Comparison of ENCODE assay signal across 7 mouse cellular contexts in genomic region chr14:31494975-31495455, GRCm38 (mm10). TPM values are rescaled to one million over a fixed set of nuclear protein-coding genes. Genes with fewer than 3 reads are reported as not detected.
DNase-seq lines count a peak whose midpoint lies in the region; ATAC-seq lines count a peak whose summit lies in the region.

Mettl6 (minus strand) TSS chr14:31495040.

- H3K36me3 ChIP-seq in intestine, embryonic 15.5 days: peaks cover 7% of the 10 kb centered on the region; the same call in 1 of the 2 replicates
- peaks cover 53% of the 10 kb centered on the region for H3K36me3 ChIP-seq in midbrain, embryonic 10.5 days

- no peaks in the 10 kb centered on the region for H3K27me3 ChIP-seq in intestine, embryonic 15.5 days (replicated peaks)
- no peaks in the 10 kb centered on the region for H3K27me3 ChIP-seq in midbrain, embryonic 10.5 days (ENCODE audit: low read depth, poor library complexity, severe bottlenecking)

- H3K4me1 ChIP-seq in intestine, embryonic 15.5 days (replicated peaks): peaks cover 21% of the 10 kb centered on the region
- peaks cover 31% of the 10 kb centered on the region for H3K4me1 ChIP-seq in midbrain, embryonic 10.5 days

- H3K27ac ChIP-seq in intestine, embryonic 15.5 days: peak within 1 kb of the TSS; percentile 94
- H3K27ac ChIP-seq in midbrain, embryonic 10.5 days (replicated peaks): peak within 1 kb of the TSS; percentile 94

- intact Hi-C loops in gastrocnemius, postnatal 36 days (cut with DNase I): no loop called here
- intact Hi-C loops in left cerebral cortex, postnatal 25 days (cut with DNase I): loop anchor here (5.0 kb wide), 1 partner anchor 77 kb away; no protein-coding TSS in a partner anchor

- H3K4me2 ChIP-seq in intestine, embryonic 15.5 days (replicated peaks): peak within 1 kb of the TSS; percentile 72

- H3K9ac ChIP-seq in intestine, embryonic 15.5 days: peak within 1 kb of the TSS; percentile 95

- ATAC-seq in intestine, embryonic 15.5 days: peak; percentile 97

- under 1% methylated on average over 49 of the region's 49 CpGs for WGBS in intestine, embryonic 15.5 days
- WGBS in midbrain, embryonic 10.5 days: 0% methylated on average over 49 of the region's 49 CpGs

- H3K4me3 ChIP-seq in intestine, embryonic 15.5 days (replicated peaks): peak within 1 kb of the TSS; percentile 98
- peak within 1 kb of the TSS; percentile 95 for H3K4me3 ChIP-seq in midbrain, embryonic 10.5 days

- no peaks in the 10 kb centered on the region for H3K9me3 ChIP-seq in intestine, embryonic 15.5 days
- H3K9me3 ChIP-seq in midbrain, embryonic 10.5 days (replicated peaks): no peaks in the 10 kb centered on the region

- peak; percentile 85 to 88 for DNase-seq in adrenal gland, adult 18-20 months (ENCODE audit: low spot score in 2 of 2)
- DNase-seq in embryo, embryonic 11 days: peak; percentile 96
- DNase-seq in gastrocnemius, postnatal 36 days: peak; percentile 84 to 85
- peak; percentile 90 to 95 for DNase-seq in left cerebral cortex, postnatal 25 days (ENCODE audit: low spot score in 2 of 2)
- peak; percentile 91 for DNase-seq in midbrain, embryonic 10.5 days (ENCODE audit: low spot score)
- DNase-seq in right cerebral cortex, postnatal 4 days: peak; percentile 84

RNA-seq across cellular contexts. Expression of gene Mettl6, which starts in this region (rescaled TPM):
- total RNA-seq in adrenal gland, adult 18-20 months (2021): 10 to 100 TPM; 19.9 to 20.8 TPM
- total RNA-seq in gastrocnemius, postnatal 36 days (2021): 1 to 10 TPM; 6.3 to 7.1 TPM
- polyA plus RNA-seq in intestine, embryonic 15.5 days (2015; fragmentation: Nextera tagmentation; extraction: Ambion mirVana): 52.9 and 54.1 TPM in 2 replicates
- total RNA-seq in left cerebral cortex, postnatal 25 days (2021): 10 to 100 TPM; 25.0 to 38.7 TPM
- 80.7 and 81.5 TPM in 2 replicates for polyA plus RNA-seq in midbrain, embryonic 10.5 days (2016; fragmentation: Nextera tagmentation; extraction: Ambion mirVana)

Comparison
In these comparisons a context has a peak if more than half of its experiments do, and no peak if none do; other contexts are left out.
1. Peak in every context shown above with its lines: DNase-seq, ATAC-seq, H3K4me3 ChIP-seq and H3K27ac ChIP-seq.